Mouse (Mus musculus) T-helper 17 cell (primary cell): ENCODE results near the gene Eaf2.

Experiments used
- in situ Hi-C, 2 experiments: fragments of 300-600 bp; cut with MboI, MseI; formaldehyde crosslinking; loops; 1 replicate in 1 of 2; 2 replicates in 1 of 2; pipeline ENCODE4 v1.15.1; 2025; ENCODE audit warnings: high pct_unique_total_duplicates in 2 of 2

Eaf2 gene

GRCm38 (mm10) chr16:36874583-36875275 is at the start of gene Eaf2, which contains the start of gene Golgb1:
Gene Eaf2, minus strand, starts transcription at chr16:36875003.
Gene Golgb1, plus strand, starts transcription at chr16:36875140.
- in situ Hi-C loops, result loop anchor here in 1 of 2 experiments (25.0 kb wide), 1 partner anchor 663 kb away; the partner anchor contains the start of genes Gtf2e1 and Rabl3

- in situ Hi-C loops, result loop anchor here in 1 of 2 experiments (5.0 kb wide), 1 partner anchor 42 kb away; no protein-coding TSS in a partner anchor
These were observed 49.5 kb upstream of the Eaf2 start for GRCm38 (mm10) chr16:36924312-36924711.

- in situ Hi-C loops, result loop anchor here in 1 of 2 experiments (5.0 kb wide), 1 partner anchor 40 kb away; no protein-coding TSS in a partner anchor
These were observed 47.2 kb upstream of the Eaf2 start for GRCm38 (mm10) chr16:36921980-36922379.

GRCm38 (mm10) chr16:36921067-36921613 is 46.3 kb upstream of the Eaf2 start:
- in situ Hi-C loops, result loop anchor here in 1 of 2 experiments (5.0 kb wide), 1 partner anchor 39 kb away; no protein-coding TSS in a partner anchor

- in situ Hi-C loops, result loop anchor here in 1 of 2 experiments (5.0 kb wide), 1 partner anchor 38 kb away; no protein-coding TSS in a partner anchor
These were observed 45.6 kb upstream of the Eaf2 start for GRCm38 (mm10) chr16:36920410-36920809.

- in situ Hi-C loops, result loop anchor here in 1 of 2 experiments (10.0 kb wide), 1 partner anchor 466 kb away; the partner anchor contains the start of gene Stxbp5l
These were observed 43.7 kb upstream of the Eaf2 start for GRCm38 (mm10) chr16:36918505-36918904.

- in situ Hi-C loops, result loop anchor here in 1 of 2 experiments (10.0 kb wide), 1 partner anchor 471 kb away; the partner anchor contains the start of gene Stxbp5l
These were observed 39.4 kb upstream of the Eaf2 start for GRCm38 (mm10) chr16:36914195-36914594.

- in situ Hi-C loops, result loop anchor here in 1 of 2 experiments (10.0 kb wide), 1 partner anchor 472 kb away; the partner anchor contains the start of gene Stxbp5l
These were observed 37.5 kb upstream of the Eaf2 start for GRCm38 (mm10) chr16:36912311-36912710.

GRCm38 (mm10) chr16:36911909-36912308 is 37.1 kb upstream of the Eaf2 start:
- in situ Hi-C loops, result loop anchor here in 1 of 2 experiments (10.0 kb wide), 1 partner anchor 473 kb away; the partner anchor contains the start of gene Stxbp5l

- in situ Hi-C loops, result no loop called here
These were observed 28.4 kb upstream of the Eaf2 start for GRCm38 (mm10) chr16:36903156-36903555.

- in situ Hi-C loops, result no loop called here
These were observed 21.9 kb upstream of the Eaf2 start for GRCm38 (mm10) chr16:36896712-36897111.

- in situ Hi-C loops, result no loop called here
These were observed 18.5 kb upstream of the Eaf2 start for GRCm38 (mm10) chr16:36893317-36893716.

- in situ Hi-C loops, result no loop called here
These were observed 16.6 kb upstream of the Eaf2 start for GRCm38 (mm10) chr16:36891415-36891814.

- in situ Hi-C loops, result no loop called here
These were observed 15.8 kb upstream of the Eaf2 start for GRCm38 (mm10) chr16:36890559-36890958.

- in situ Hi-C loops, result loop anchor here (5.0 kb wide), 1 partner anchor 110 kb away; no protein-coding TSS in a partner anchor
These were observed 12.7 kb upstream of the Eaf2 start for GRCm38 (mm10) chr16:36887546-36887945.

GRCm38 (mm10) chr16:36885912-36886311 is 11.1 kb upstream of the Eaf2 start:
- in situ Hi-C loops, result loop anchor here (5.0 kb wide), 1 partner anchor 111 kb away; no protein-coding TSS in a partner anchor

GRCm38 (mm10) chr16:36884881-36885280 is 10.1 kb upstream of the Eaf2 start:
- in situ Hi-C loops, result loop anchor here (5.0 kb wide), 2 partner anchors 37 to 112 kb away; no protein-coding TSS in a partner anchor

- in situ Hi-C loops, result loop anchor here in 1 of 2 experiments (5.0 kb wide), 1 partner anchor 39 kb away; no protein-coding TSS in a partner anchor
These were observed 8.0 kb upstream of the Eaf2 start for GRCm38 (mm10) chr16:36882737-36883343.

- in situ Hi-C loops, result no loop called here
These were observed 2.5 kb upstream of the Eaf2 start for GRCm38 (mm10) chr16:36877316-36877715.

GRCm38 (mm10) chr16:36875276-36875851 is 561 bp upstream of the Eaf2 start:
- in situ Hi-C loops, result no loop called here

GRCm38 (mm10) chr16:36869442-36869841 is 5.4 kb downstream of the Eaf2 start:
- in situ Hi-C loops, result loop anchor here in 1 of 2 experiments (25.0 kb wide), 1 partner anchor 668 kb away; the partner anchor contains the start of genes Gtf2e1 and Rabl3
